Mouse (Mus musculus): ENCODE measurements at regions not wholly inside any gene's neighbourhood (a gene's known extent, or its start where the extent isn't known, plus 50 kb on each side); places are given as distances from the start of the nearest gene placed in this dataset.

GRCm38 (mm10) chr5:51933331-51933730, 257.0 kb downstream of the Dhx15 start:
- TF ChIP-seq POLR2A (IDR thresholded peaks at IDR 0.05; ENCODE audit: low read depth, low read length) (no peak), CTCF (IDR thresholded peaks at IDR 0.05; ENCODE audit: extremely low read depth, insufficient read depth, insufficient read length, insufficient replicate concordance) (no peak)
